Mouse (Mus musculus) adrenal gland, postnatal 14 days (tissue): ENCODE measurements at regions not wholly inside any gene's neighbourhood (a gene's known extent, or its start where the extent isn't known, plus 50 kb on each side); places are given as distances from the start of the nearest gene placed in this dataset.

Experiments
- DNase-seq: peaks from one replicate; pipeline ENCODE4 v3.0.0; 2021; ENCODE audit warnings: mixed read lengths

- no peak for DNase-seq
Measured at GRCm38 (mm10) chr7:71873817-71874216, 432.6 kb downstream of the Mctp2 start.

DNA sequence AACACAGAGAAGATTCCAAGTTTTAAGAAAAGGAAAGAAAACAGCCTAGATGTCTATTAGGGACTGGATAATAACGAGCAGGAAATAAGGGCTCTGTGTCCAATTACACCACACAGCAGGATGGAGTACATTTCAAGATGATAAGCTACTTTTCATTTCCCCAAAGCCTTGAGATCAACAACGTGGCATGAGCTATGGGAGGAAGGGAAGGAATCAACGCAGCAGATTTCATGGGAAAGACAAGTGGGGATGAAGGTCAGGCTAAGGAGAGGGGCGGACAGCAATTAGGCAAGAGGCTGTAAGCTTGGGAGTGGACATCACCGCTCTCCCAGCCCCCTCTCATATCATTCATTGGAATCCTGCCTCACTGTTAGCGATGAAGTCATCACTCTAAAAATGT is 433.5 kb downstream of the Mctp2 start:
- no peak for DNase-seq

- DNase-seq = peak; percentile 74
Measured at GRCm38 (mm10) chr7:71867090-71867489, 439.3 kb downstream of the Mctp2 start.

GRCm38 (mm10) chr7:71865371-71866166 is 440.8 kb downstream of the Mctp2 start:
- DNase-seq = peak; percentile 6

- DNase-seq = no peak
Measured at GRCm38 (mm10) chr7:71852864-71853263, 453.5 kb downstream of the Mctp2 start.

DNA sequence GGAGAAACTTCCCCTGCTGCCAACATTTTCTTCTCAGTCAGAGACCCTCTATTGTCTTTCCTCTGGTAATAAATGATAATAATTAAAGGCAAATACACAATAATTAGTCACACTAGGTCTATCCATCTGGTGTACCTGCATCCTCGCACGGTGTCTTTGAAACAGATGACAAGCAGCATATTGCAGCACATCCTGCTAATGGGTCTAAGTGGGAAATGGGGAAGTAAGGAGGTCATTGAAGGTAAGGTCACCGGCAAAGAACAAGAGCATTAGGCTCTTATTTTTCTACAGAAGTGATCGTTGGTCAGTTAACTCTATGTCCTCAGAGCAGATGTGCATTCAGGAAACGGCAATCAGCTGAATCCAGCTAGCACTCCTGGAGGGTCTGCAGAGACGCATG is 457.2 kb downstream of the Mctp2 start:
- DNase-seq = no peak

- no peak for DNase-seq
Measured at GRCm38 (mm10) chr7:71837845-71838244, 468.6 kb downstream of the Mctp2 start.

GRCm38 (mm10) chr7:71831790-71832525 is 474.4 kb downstream of the Mctp2 start:
- no peak for DNase-seq

GRCm38 (mm10) chr7:71829567-71829966 is 476.8 kb downstream of the Mctp2 start:
- no peak for DNase-seq

GRCm38 (mm10) chr7:71816138-71816537 is 464.9 kb upstream of the Gm10295 start:
- DNase-seq = peak; percentile 3

GRCm38 (mm10) chr7:71794201-71794600 is 442.9 kb upstream of the Gm10295 start:
- peak; percentile 26 for DNase-seq

DNA sequence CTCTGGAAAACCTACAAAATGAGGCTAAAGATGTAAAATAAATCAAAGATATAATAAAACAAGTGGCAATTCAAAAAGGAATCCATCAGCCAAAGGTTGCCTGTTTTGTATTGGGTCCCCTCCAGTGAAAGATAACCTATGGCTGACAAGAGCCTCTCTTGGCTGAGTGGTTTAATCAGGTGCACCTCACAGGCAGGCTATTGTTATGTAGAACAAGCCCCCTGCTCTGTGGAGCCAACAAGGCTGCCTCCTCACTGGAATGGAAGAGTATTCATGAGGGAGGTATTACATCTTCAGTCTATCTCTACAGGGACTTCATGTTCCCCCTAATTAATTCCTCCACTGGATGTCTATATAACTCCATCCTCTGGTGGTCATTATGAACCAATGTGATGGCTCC is 437.1 kb upstream of the Gm10295 start:
- DNase-seq = no peak

DNA sequence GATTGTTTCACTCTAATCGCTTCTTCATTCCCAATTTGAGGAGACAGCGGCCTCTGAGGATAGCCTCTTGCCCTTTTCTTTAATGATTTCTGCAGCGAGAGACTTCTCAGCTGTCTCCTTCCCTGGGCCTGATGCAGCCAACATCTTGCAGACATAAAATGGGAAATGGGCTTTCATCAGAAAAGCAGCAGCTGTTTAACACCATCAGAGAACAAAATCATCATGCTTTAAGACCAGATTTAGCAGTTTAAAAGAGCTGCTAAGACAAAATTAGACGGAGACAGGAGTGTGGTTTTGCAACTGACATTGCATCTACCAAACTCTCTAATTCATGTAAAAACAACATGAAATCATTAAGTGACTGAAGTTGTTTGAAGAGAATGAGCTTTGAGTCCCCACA is 431.2 kb upstream of the Gm10295 start:
- DNase-seq = no peak

DNA sequence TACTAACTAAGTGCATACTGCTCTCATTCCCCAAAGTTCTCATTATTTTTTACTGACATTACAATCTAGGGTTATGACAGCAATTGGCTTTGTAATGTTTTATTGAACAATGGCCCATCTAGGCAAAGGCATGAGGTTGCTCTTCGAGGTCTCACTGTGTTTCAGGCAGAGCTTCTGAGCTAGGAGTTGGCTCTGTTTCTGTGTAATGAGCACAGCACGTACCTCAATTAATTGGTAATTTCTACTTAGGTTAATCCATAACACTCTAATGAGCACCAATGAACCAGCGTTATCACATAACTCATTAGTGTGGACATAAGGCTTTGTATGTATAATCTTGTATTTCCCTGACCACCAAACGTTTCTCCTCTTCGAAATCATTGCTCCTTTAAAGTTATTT is 398.6 kb upstream of the Gm10295 start:
- DNase-seq = no peak

GRCm38 (mm10) chr7:71746118-71746897 is 395.0 kb upstream of the Gm10295 start:
- no peak for DNase-seq

DNA sequence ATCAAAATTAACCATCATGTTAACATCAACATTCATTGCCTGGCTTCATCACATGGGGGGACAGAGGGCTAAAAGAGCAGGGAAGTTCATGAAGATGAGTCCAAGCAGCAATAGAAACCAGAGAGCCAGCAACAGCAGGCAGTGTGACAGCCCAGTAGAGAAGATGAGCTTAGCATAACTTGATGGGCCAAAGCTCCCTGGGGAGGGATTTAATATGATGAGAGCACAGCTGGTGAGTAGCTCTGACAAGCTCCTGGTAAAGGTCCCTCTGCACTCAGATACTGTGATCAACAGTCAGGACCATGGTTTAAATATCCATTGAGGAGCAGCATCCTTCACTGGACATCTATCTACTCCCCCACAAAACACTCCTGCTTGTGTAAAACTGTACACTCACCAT is 377.2 kb upstream of the Gm10295 start:
- DNase-seq = no peak

- DNase-seq = no peak
Measured at GRCm38 (mm10) chr7:71708209-71708608, 356.9 kb upstream of the Gm10295 start.

GRCm38 (mm10) chr7:71706201-71706600 is 354.9 kb upstream of the Gm10295 start:
- no peak for DNase-seq

- peak; percentile 73 for DNase-seq
Measured at GRCm38 (mm10) chr7:71705426-71706050, 354.3 kb upstream of the Gm10295 start.

DNA sequence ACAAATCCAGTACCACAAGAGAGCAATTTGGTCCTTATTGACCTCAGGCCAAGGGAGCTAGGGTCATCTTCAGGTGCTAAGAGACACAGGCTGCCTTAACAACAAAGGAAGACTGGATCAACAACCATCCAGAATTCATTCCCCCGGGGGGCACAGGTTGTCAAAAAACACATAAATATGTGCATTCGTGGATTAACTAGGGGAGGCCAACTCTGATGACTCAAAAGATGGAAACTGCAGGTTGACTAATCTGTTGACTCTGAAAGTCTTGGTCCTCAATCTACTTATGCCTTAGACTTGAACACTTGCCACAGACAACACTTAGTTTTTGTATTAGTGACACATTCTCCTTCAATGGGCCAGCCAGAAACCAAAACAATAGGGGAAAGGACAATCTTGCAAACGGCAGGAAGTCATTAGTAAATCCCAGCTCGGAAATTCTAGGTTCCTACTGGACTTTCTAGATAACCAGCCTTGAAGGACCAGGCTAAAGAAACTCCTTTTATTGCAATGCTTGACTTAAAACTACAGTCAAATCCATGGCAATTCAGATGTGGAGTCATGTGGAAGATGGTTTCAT is 353.5 kb upstream of the Gm10295 start:
- DNase-seq = no peak
